Mouse (Mus musculus) central nervous system, embryonic 11.5 days (tissue): ENCODE data around the gene Jrkl. TPM values are rescaled to one million over a fixed set of nuclear protein-coding genes. Genes with fewer than 3 reads are reported as not detected.

Experiments
- polyA plus RNA-seq: library from polyadenylated mRNA; depleted of rRNA; stranded (reverse); fragments of >200 nt; gene quantifications from 2 replicates; pipeline ENCODE4 v1.2.3, GENCODE M21; 2012; rRNA removed

The Jrkl gene
- polyA plus RNA-seq: 5.7 and 7.9 TPM in 2 replicates

DNA sequence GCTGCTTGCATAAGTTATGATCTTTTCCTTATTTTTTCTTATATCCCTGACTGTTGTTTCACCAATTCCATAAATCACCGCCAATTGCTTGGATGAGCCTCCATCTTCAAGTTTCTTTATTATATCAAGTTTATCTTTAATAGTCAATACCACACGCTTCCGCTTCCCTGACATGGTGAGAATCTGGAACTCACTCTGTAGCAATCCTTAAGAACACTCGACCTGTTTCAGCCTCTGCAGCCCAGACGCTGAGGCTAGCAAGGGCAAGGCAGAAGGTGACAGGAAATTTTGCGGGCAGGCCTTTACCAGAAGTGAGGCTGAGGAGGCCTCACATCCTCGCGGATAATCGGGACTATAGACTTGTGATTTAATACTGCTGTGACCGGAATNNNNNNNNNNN is at the start of gene Jrkl:
Gene Jrkl, minus strand, starts transcription at position 349 of the 400 bp plus-strand sequence.

GRCm38 (mm10) chr9:13246815-13247638 is 1.4 kb upstream of the Jrkl start, which contains the start of gene Ccdc82:
Gene Ccdc82, plus strand, starts transcription at chr9:13246955.

Other genes with a start within 250 kb of the Jrkl start
- 16.5 and 18.1 TPM in 2 replicates for gene Ccdc82, start 1.1 kb upstream of the Jrkl start, polyA plus RNA-seq
- 4.6 and 10.2 TPM in 2 replicates for gene Maml2, start 52.1 kb upstream of the Jrkl start, polyA plus RNA-seq
- not detected in 2 replicates for gene Gm17571, start 200.9 kb upstream of the Jrkl start, polyA plus RNA-seq